Mouse (Mus musculus): Measurements from ENCODE around the gene Rap1a.

- TF ChIP-seq POLR2AphosphoS5 (IDR thresholded peaks at IDR 0.05; ENCODE audit: insufficient replicate concordance, low read depth, low read length): no peak
- TF ChIP-seq CTCF (IDR thresholded peaks at IDR 0.05; ENCODE audit: low read depth, low read length): no peak
Observed at GRCm38 (mm10) chr3:105800675-105801190, 403 bp downstream of the Rap1a start.
